Mouse (Mus musculus) brain, embryonic 18.5 days (tissue): Measurements from ENCODE around the gene Vmn1r237.
A peak's percentile ranks its signal among the peaks of the same experiment; 100 is the strongest.

Source experiments
- DNase-seq: peaks from one replicate; pipeline ENCODE4 v3.0.0-alpha.2; 2012; ENCODE audit warnings: low read depth, low spot score

The Vmn1r237 gene

GRCm38 (mm10) chr17:21311565-21311964 is at the start of gene Vmn1r237:
Vmn1r237 (plus strand) TSS chr17:21311865.
- no peak for DNase-seq

GRCm38 (mm10) chr17:21272103-21272502 is 39.6 kb upstream of the Vmn1r237 start:
- DNase-seq, result peak; percentile 1

GRCm38 (mm10) chr17:21282642-21283041 is 29.0 kb upstream of the Vmn1r237 start, which contains the start of gene Vmn1r236:
Vmn1r236 (plus strand) TSS chr17:21282942.
- no peak for DNase-seq

- DNase-seq, result no peak
Measured at GRCm38 (mm10) chr17:21284395-21284794, 27.3 kb upstream of the Vmn1r237 start.

GRCm38 (mm10) chr17:21289695-21290094 is 22.0 kb upstream of the Vmn1r237 start:
- DNase-seq, result no peak
